Mouse (Mus musculus) cerebellum, adult 2 months (tissue): ENCODE results near the gene Prss53. TPM values are rescaled to one million over a fixed set of nuclear protein-coding genes. Genes with fewer than 3 reads are reported as not detected.
"Not testable (repeated sequence)": the region's sequence is repeated elsewhere in the genome, so short reads cannot be mapped to it uniquely, and the experiment has no call there.

ENCODE experiments used
- DNase-seq, 2 experiments: peaks; one replicate each; pipeline ENCODE4 v3.0.0; 2021
- H3K27ac ChIP-seq: fragments of 200-500 bp; 2 replicates; pipeline ENCODE4 v1.5.1; 2012; ENCODE audit warnings: low read length, control low read depth, inconsistent platforms; ENCODE audit not compliant: insufficient read depth
- H3K27me3 ChIP-seq: fragments of 200-500 bp; 2 replicates; pipeline ENCODE4 v1.6.1; 2012; ENCODE audit warnings: inconsistent platforms, mild to moderate bottlenecking, low read length, moderate library complexity; ENCODE audit not compliant: control insufficient read depth, insufficient read depth
- H3K4me1 ChIP-seq: fragments of 200-500 bp; 2 replicates; pipeline ENCODE4 v1.6.1; 2011; ENCODE audit warnings: low read length; ENCODE audit not compliant: control insufficient read depth, insufficient read depth
- H3K4me3 ChIP-seq: fragments of 200-500 bp; replicated peaks from 2 replicates; pipeline ENCODE3; 2011; ENCODE audit warnings: mild to moderate bottlenecking, low read depth, low read length, control low read depth; ENCODE audit not compliant: insufficient read depth
- CTCF ChIP-seq: fragments of 200-500 bp; IDR thresholded peaks from 2 replicates; pipeline ENCODE4 v1.5.1; 2011; ENCODE audit warnings: low read depth, mild to moderate bottlenecking, control low read depth, low read length, moderate library complexity, borderline replicate concordance; ENCODE audit not compliant: insufficient read depth
- POLR2A ChIP-seq: fragments of 200-500 bp; IDR thresholded peaks from 2 replicates; pipeline ENCODE4 v1.6.1; 2011; ENCODE audit warnings: low read length, control low read depth, borderline replicate concordance; ENCODE audit not compliant: insufficient read depth
- WGBS: fragments of 180-500 bp; shearing (Covaris S2); methylation state at CpG from one replicate; pipeline ENCODE4 v1.1.7; 2018; 5-methylcytosine and 5-hydroxymethylcytosine counted together
- polyA plus RNA-seq: library from polyadenylated mRNA; depleted of rRNA; stranded (reverse); fragments of >200 nt; gene quantifications from 2 replicates; pipeline ENCODE4 v1.2.3, GENCODE M21; 2012

Gene Prss53
- polyA plus RNA-seq, 1 experiment: 5.3 TPM

DNA sequence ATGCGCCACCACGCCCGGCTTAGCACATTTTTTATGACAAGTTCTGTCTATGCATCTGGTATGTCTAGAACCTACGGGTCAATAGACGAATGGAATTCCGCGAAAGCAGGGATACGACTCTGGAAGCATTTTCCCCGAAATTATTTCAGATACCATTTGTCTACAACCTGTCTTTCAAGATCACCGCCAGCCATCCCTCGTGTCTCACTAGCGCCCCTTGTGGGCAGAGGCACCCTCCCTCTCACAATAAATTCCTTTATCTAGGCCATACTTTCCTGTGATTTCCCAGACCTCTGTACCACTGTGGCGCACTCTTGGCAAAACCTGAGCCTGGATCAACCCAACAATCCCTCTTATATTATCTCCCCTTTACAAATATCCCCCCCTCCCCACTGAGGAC, 5.6 kb upstream of the Prss53 start:
- H3K4me1 ChIP-seq: peaks cover 4% of the 10 kb centered on the region; the same call in 1 of the 2 replicates
- peak; percentile 63 to 73 for DNase-seq
- WGBS: 50% methylated on average over 13 of the region's 13 CpGs
- no peak overlapping the region for H3K27ac ChIP-seq
- TF ChIP-seq POLR2A (no peak), CTCF (peak; percentile 78)
- no peak overlapping the region for H3K4me3 ChIP-seq
- no peaks in the 10 kb centered on the region for H3K27me3 ChIP-seq

DNA sequence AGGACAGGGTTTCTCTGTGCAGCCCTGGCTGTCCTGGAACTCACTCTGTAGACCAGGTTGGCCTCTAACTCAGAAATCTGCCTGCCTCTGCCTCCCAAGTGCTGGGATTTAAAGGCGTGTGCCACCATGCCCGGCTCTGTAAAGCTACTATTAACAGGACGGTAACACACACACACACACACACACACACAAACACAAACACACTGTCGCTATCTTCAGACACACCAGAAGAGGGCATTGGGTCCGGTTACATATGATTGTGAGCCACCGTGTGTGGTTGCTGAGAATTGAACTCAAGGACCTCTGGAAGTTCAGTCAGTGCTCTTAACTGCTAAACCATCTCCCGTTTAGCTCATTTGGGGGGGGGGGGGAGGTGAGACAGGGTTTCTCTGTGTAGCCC, 5.1 kb upstream of the Prss53 start:
- not testable (repeated sequence) for H3K4me3 ChIP-seq, H3K4me1 ChIP-seq, H3K27ac ChIP-seq, H3K27me3 ChIP-seq, DNase-seq
- 62% methylated on average over 7 of the region's 7 CpGs for WGBS

- Histone ChIP-seq H3K4me1 (peaks cover 4% of the 10 kb centered on the region; the same call in 1 of the 2 replicates), H3K27me3 (no peaks in the 10 kb centered on the region), H3K4me3 (peak within 1 kb of the TSS; percentile 66), H3K27ac (peak within 1 kb of the TSS; percentile 3; the same call in 1 of the 2 replicates)
- peak; percentile 97 to 98 for DNase-seq
- TF ChIP-seq POLR2A: peak; percentile 86
- peak; percentile 53; the same call in 1 of the 2 replicates for TF ChIP-seq CTCF
- WGBS: under 1% methylated on average over 26 of the region's 26 CpGs
Observed at GRCm38 (mm10) chr7:127895442-127895841, 4.7 kb upstream of the Prss53 start, which contains the start of the genes Gm21974 and Vkorc1. Gene Gm21974 (minus strand): TSS chr7:127895454. Gene Vkorc1 (minus strand): TSS chr7:127895617.

- Histone ChIP-seq H3K4me3 (peak overlapping the region; percentile 66), H3K4me1 (peaks cover 4% of the 10 kb centered on the region; the same call in 1 of the 2 replicates), H3K27ac (no peak overlapping the region), H3K27me3 (no peaks in the 10 kb centered on the region)
- no peak for DNase-seq
- WGBS: 71% methylated on average over 5 of the region's 5 CpGs
- TF ChIP-seq CTCF (no peak), POLR2A (no peak)
Observed at GRCm38 (mm10) chr7:127894480-127894879, 3.7 kb upstream of the Prss53 start.

DNA sequence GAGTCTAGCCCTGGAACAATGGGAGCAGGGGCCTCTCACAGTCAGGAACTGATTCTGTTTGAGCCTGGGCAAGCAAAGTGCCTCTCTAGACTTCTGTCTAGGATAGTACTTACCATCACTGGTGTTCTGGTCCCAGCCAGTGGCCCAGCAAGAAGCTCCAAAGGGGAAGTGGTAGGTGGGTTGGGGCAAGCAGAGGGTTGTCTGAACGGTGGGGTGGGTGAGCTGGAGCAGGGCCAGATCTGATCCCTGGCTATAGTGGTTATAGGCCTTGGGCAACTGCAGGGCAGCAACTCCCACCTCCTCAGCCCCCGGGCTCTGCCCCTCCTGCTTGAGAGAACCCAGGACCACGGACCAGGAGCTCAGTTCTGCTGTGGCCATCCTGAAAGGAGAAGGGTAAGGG, 1.9 kb downstream of the Prss53 start:
- WGBS: 49% methylated on average over 3 of the region's 3 CpGs
- DNase-seq: no peak
- H3K4me1 ChIP-seq: peaks cover 2% of the 10 kb centered on the region
- no peak overlapping the region for H3K27ac ChIP-seq
- no peaks in the 10 kb centered on the region for H3K27me3 ChIP-seq
- no peak overlapping the region for H3K4me3 ChIP-seq
- TF ChIP-seq CTCF: no peak
- no peak for TF ChIP-seq POLR2A

- Histone ChIP-seq H3K27me3 (no peaks in the 10 kb centered on the region), H3K4me1 (peaks cover 7% of the 10 kb centered on the region), H3K27ac (no peak overlapping the region), H3K4me3 (no peak overlapping the region)
- TF ChIP-seq CTCF (no peak), POLR2A (no peak)
- DNase-seq: no peak
- 73% methylated on average over 3 of the region's 3 CpGs for WGBS
Observed at GRCm38 (mm10) chr7:127887781-127888180, 3.0 kb downstream of the Prss53 start.

DNA sequence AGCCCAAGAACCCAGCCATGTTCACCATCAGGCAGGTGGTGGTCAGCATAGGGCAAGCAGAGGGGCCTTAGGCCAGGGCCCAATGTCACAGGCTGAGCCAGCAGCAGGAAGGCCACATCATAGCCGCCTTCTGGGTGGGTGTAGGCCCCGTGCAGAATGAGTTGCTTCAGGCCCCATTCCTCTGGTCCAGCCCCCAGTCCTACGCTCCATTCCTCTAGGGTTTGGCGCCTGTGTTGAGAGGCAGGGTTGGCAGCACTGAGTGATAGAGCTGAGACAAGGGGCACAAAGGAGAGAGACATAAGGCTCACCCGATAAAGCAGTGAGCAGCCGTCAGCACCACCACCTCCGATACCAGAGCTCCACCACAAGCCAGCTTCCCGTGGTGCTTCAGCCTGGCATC, 3.6 kb downstream of the Prss53 start:
- WGBS: 57% methylated on average over 8 of the region's 8 CpGs
- DNase-seq: no peak
- Histone ChIP-seq H3K4me1 (peaks cover 7% of the 10 kb centered on the region), H3K4me3 (no peak overlapping the region), H3K27me3 (no peaks in the 10 kb centered on the region), H3K27ac (no peak overlapping the region)
- no peak for TF ChIP-seq POLR2A

- peaks cover 7% of the 10 kb centered on the region for H3K4me1 ChIP-seq
- 86% methylated on average over 6 of the region's 6 CpGs for WGBS
- H3K27ac ChIP-seq: no peak overlapping the region
- TF ChIP-seq CTCF (no peak), POLR2A (no peak)
- H3K4me3 ChIP-seq: no peak overlapping the region
- no peak for DNase-seq
- no peaks in the 10 kb centered on the region for H3K27me3 ChIP-seq
Observed at GRCm38 (mm10) chr7:127886551-127886950, 4.2 kb downstream of the Prss53 start.

DNA sequence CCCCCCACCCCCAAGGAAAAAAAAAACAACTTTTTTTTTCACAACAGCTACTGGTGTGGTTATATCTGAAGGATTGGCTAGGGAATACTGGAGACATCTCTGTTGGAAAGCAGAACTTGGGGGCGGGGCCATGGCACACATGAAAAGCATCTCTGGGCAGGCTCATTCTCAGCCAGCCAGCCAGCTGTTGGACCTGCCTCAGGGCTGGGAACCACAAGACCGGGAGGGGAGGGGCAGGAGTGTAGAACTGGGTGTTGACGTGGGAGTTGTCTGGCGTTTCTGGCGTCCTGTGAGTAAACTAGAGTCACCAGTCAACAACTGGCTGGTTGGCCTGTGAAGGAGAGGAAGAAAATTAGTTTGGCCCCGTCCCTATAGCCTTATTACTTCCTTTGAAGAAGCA, 4.8 kb downstream of the Prss53 start:
- no peak overlapping the region for H3K4me3 ChIP-seq
- no peaks in the 10 kb centered on the region for H3K27me3 ChIP-seq
- H3K27ac ChIP-seq: no peak overlapping the region
- TF ChIP-seq POLR2A: no peak
- peak in 1 of 2 experiments; percentile 29 for DNase-seq
- peaks cover 7% of the 10 kb centered on the region for H3K4me1 ChIP-seq
- WGBS: 24% methylated on average over 6 of the region's 6 CpGs
